Mouse (Mus musculus) adrenal gland, adult 2 months (tissue): ENCODE data around the gene Akap5. TPM values are rescaled to one million over a fixed set of nuclear protein-coding genes. Genes with fewer than 3 reads are reported as not detected.
A peak's percentile ranks its signal among the peaks of the same experiment; 100 is the strongest.

Experiments
- DNase-seq: peaks from one replicate; pipeline ENCODE4 v3.0.0; 2021
- long read RNA-seq: library from polyadenylated mRNA; stranded (forward); transcript quantifications from one replicate; pipeline ENCODE4 v2.0.0, GENCODE M21; 2021
- polyA plus RNA-seq: library from polyadenylated mRNA; depleted of rRNA; stranded (reverse); fragments of >200 nt; gene quantifications from 2 replicates; pipeline ENCODE4 v1.2.3, GENCODE M21; 2012; rRNA removed
- total RNA-seq, 2 experiments: library from RNA; stranded (reverse); gene quantifications; 2 replicates each; pipeline ENCODE4 v1.2.3; 2021

Akap5 gene
- under 1 TPM; 0.29 to 0.76 TPM for total RNA-seq
- 0.07 TPM in 2 replicates for polyA plus RNA-seq
- long read RNA-seq = 0 reads

GRCm38 (mm10) chr12:76324679-76325431 is at the start of gene Akap5:
Gene Akap5 (plus strand): TSS chr12:76324891.
- DNase-seq = peak; percentile 73

GRCm38 (mm10) chr12:76278209-76278608 is 46.5 kb upstream of the Akap5 start:
- no peak for DNase-seq

- DNase-seq = no peak
These were observed 44.1 kb upstream of the Akap5 start for GRCm38 (mm10) chr12:76280556-76280955.

- DNase-seq = peak; percentile 66
These were observed 43.5 kb upstream of the Akap5 start for GRCm38 (mm10) chr12:76281111-76281660.

GRCm38 (mm10) chr12:76282132-76282531 is 42.6 kb upstream of the Akap5 start:
- peak; percentile 44 for DNase-seq

- DNase-seq = no peak
These were observed 42.0 kb upstream of the Akap5 start for GRCm38 (mm10) chr12:76282532-76283173.

- DNase-seq = no peak
These were observed 39.3 kb upstream of the Akap5 start for GRCm38 (mm10) chr12:76285418-76285817.

GRCm38 (mm10) chr12:76287986-76288385 is 36.7 kb upstream of the Akap5 start:
- DNase-seq = no peak

GRCm38 (mm10) chr12:76288494-76288893 is 36.2 kb upstream of the Akap5 start:
- no peak for DNase-seq

GRCm38 (mm10) chr12:76289428-76289827 is 35.3 kb upstream of the Akap5 start:
- no peak for DNase-seq

- no peak for DNase-seq
These were observed 34.4 kb upstream of the Akap5 start for GRCm38 (mm10) chr12:76290271-76290670.

GRCm38 (mm10) chr12:76293192-76293591 is 31.5 kb upstream of the Akap5 start:
- peak; percentile 54 for DNase-seq

GRCm38 (mm10) chr12:76297830-76298229 is 26.9 kb upstream of the Akap5 start:
- DNase-seq = no peak

GRCm38 (mm10) chr12:76299361-76299906 is 25.3 kb upstream of the Akap5 start:
- no peak for DNase-seq

GRCm38 (mm10) chr12:76300367-76300766 is 24.3 kb upstream of the Akap5 start:
- DNase-seq = no peak

GRCm38 (mm10) chr12:76303474-76303873 is 21.2 kb upstream of the Akap5 start:
- DNase-seq = no peak

GRCm38 (mm10) chr12:76304199-76304598 is 20.5 kb upstream of the Akap5 start:
- DNase-seq = no peak

GRCm38 (mm10) chr12:76305107-76305506 is 19.6 kb upstream of the Akap5 start:
- DNase-seq = no peak

- no peak for DNase-seq
These were observed 17.7 kb upstream of the Akap5 start for GRCm38 (mm10) chr12:76306852-76307561.

- DNase-seq = no peak
These were observed 16.7 kb upstream of the Akap5 start for GRCm38 (mm10) chr12:76307964-76308363.

- DNase-seq = no peak
These were observed 16.3 kb upstream of the Akap5 start for GRCm38 (mm10) chr12:76308436-76308835.

GRCm38 (mm10) chr12:76310007-76310406 is 14.7 kb upstream of the Akap5 start:
- DNase-seq = no peak
